ENCODE assay signal across 18 mouse cellular contexts in genomic region chr4:95666896-95667295, GRCm38 (mm10).
DNase-seq lines count a peak whose midpoint lies in the region; ATAC-seq lines count a peak whose summit lies in the region.
"Had no signal": no experiment of that assay in that cellular context is flagged by ENCODE, and none has a peak within 500 bp of the region (broad histone marks: within the 10 kb centered on the region; RNA-seq: fewer than 3 reads in every experiment).

No protein-coding gene starts in this region.

- no peak for DNase-seq in frontal cortex, postnatal 14 days (ENCODE audit: low spot score in 2 of 2)
- DNase-seq in layer of hippocampus, adult 9-11 months, result peak; percentile 48
- no peak for DNase-seq in layer of hippocampus, adult 11-12 months (ENCODE audit: low spot score)
- peak; percentile 66 for DNase-seq in brain, adult 2 months (ENCODE audit: low read depth, low spot score)
- peak; percentile 67 for DNase-seq in telencephalon, adult 2 months (ENCODE audit: low read depth, low spot score)
- DNase-seq: adrenal gland, postnatal 14 days; cerebellum, adult 2 months; cerebellum, postnatal 10 days; gastrocnemius, postnatal 10 days; heart, adult 18-20 months; heart, postnatal 10 days; heart, postnatal 4 days had no signal

- peak; percentile 88 for ATAC-seq in frontal cortex, adult (ENCODE audit: low TSS enrichment)
- ATAC-seq in cerebellum, adult (ENCODE audit: insufficient number of reproducible peaks, low FRiP score, low TSS enrichment), result no peak
- ATAC-seq: activated CD4-positive, CD25-positive, alpha-beta regulatory T cell, adult 4 months; forebrain, embryonic 15.5 days; hindbrain, embryonic 16.5 days; Patski had no signal

Comparison
In these comparisons a context has a peak if more than half of its experiments do, and no peak if none do; other contexts are left out.
1. DNase-seq: peak in layer of hippocampus, adult 9-11 months (single experiment), brain, adult 2 months (single experiment) and telencephalon, adult 2 months (single experiment); none in frontal cortex, postnatal 14 days (0 of 2) and layer of hippocampus, adult 11-12 months (single experiment).